Mouse (Mus musculus) liver (tissue): Measurements from ENCODE around the gene Uts2r.
A peak's percentile ranks its signal among the peaks of the same experiment; 100 is the strongest.

Experiments
- DNase-seq: peaks from one replicate; pipeline ENCODE4 v3.0.0-alpha.2; 2020; ENCODE audit warnings: mixed read lengths

Gene Uts2r

GRCm38 (mm10) chr11:121159971-121160370 is at the start of gene Uts2r:
Uts2r (plus strand) TSS chr11:121160271.
- no peak for DNase-seq

DNA sequence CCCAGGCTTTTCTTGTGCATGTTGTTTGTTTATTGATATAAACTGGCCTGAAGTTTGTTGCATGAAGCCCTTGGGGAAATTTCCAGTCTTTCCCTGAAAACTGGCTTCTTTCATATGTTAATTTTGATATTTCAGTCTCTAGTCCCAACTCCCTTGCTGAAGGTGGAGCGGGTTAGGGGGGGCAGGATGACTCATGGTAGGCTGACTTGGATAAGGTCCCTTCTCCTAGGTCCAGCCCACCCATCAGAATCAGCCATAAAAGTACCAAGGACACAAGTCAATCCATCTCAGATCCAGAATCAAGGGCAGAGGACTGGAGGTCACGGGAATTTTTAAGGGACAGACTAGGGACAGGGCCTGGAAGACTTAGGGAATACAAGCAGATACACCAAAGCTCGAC is 49.0 kb upstream of the Uts2r start:
- DNase-seq: no peak

DNA sequence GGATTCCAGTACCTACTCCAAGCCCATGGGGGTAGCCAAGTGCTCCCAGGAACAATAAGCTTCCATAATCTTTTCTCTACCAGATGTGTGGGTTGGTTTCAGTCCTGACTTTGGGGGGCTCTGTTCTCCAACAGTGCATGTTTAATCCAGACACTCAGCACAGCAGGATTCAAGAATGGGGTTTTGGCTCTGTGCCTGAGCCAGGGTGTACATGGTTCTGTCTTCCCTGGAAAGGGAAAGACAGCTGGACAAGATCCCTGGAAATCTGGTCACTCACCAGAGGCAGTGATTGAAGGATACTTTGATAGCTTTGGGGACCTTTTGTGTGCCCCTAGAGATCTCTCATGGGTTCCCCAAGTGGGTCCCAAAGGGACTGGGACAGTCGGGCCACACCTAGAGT is 48.5 kb upstream of the Uts2r start:
- no peak for DNase-seq

DNA sequence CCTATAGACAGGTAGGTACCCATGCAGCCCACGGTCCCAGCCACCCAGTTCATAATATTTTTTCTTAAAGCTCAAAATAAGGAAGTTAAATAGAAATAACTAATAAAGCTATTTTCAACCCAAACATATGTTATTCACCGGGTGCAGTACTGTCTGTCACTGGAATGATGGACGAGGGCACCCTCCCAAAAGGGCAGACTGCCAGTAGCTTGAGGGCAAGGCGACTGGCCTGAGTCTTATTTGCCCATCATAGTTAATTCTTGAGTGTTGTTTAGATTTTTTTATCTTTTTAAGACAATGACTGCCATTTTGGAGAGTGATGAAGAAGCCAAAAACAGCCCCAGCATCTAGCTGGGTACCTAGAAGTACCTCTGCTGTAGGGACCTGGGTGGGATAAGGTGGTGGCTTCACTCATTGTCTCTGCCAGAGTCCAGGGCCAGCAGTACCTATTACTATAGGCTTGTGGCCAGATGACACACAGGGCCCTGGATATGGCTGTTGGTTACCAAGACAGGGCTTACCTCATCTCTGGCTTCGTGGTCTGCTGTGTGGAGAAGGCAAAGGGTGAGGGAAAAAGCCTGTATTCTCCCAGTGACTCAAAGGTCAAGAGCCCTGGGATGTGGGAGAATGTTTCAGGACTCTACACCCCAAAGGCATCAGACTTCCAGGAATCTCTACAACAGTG is 47.8 kb upstream of the Uts2r start:
- DNase-seq: no peak

DNA sequence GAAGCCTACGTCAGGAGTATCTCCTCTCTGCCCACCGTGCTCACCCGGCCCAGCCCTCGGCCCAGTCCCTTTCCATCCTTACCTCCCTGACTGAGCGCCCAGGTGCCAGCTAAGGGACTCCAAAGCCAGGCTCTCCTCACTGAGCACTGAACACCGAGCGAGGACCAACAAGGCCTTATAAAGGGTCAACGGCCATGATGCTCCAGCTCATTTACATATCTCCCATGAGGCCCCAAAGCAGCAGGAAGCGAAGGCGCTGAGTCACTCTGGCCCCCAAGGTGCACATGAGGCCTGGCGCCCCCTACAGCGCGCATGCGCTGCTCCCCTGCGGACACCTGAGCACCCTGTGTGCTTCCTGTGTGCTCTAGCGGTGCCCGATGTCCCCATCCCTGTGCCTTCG is 42.0 kb upstream of the Uts2r start:
- DNase-seq: peak; percentile 26

DNA sequence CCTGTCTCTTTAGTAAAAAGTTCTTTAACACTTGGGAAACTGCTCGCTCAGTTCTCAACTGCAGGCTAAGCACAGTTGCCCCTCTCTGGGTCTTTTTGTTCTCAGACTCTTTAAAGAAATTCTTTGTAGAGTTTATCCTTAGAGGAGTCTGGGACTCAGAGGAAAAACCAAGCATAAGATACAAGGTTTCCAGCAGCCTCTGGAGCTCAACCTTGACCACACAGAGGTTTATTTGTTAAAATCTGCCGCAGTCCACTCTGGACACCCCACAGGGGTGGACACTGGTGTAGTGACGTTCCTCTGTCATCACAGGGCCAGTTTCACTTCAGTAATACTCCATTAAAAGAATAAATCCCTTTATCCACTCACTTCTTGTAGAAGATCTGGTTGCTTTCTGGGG is 41.5 kb upstream of the Uts2r start, which contains the start of gene Tex19.2:
TSS of gene Tex19.2 (minus strand) at position 101 of the 400 bp plus-strand sequence.
- DNase-seq: no peak

DNA sequence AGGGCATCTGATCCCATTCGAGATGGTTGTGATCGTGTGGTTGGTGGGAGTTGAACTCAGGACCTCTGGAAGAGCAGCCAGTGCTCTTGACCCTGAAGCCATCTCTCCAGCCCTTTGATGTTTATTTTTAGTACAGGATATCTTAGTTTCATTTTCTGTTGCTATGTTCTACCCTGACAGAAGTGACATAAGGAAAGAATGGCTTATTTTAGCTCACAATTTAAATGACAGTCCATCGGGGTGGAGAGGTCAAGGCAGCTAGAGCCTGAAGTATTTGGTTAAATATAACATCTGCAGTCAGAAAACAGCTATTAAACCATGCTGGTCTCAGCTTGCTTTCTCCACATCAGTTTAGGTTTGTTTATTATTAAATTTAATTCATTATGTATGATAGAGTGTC is 38.9 kb upstream of the Uts2r start:
- no peak for DNase-seq

DNA sequence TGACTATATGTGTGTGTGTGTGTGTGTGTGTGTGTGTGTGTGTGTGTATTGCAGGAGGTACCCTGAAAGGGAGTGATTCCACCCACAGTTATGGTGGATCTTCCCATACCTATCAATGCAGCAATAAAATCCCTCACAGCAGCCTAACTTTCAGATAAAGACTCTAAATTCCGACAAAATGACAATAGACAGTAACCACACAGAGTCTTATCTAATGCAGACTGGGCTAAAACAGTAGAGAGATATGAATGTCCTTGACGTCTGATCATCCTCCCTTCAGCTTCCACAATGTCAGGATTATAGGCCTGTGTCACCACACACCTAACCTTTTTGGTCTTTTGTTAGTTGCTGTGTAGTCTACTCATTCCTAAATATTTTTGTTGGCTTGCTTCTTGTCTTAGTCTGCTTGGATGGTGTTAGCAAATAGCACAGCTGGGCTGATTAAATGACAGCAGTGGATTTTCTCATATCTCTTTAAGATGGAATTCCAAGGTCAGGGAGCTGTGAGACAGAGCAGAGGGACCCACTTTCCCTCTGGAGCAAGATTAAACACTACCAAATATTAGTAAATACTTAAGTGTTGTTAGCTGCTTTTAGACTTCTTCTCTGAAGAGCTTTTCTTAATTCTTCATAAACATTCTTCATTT is 37.9 kb upstream of the Uts2r start:
- DNase-seq: no peak

GRCm38 (mm10) chr11:121123438-121123837 is 36.6 kb upstream of the Uts2r start:
- no peak for DNase-seq

GRCm38 (mm10) chr11:121125522-121126172 is 34.4 kb upstream of the Uts2r start:
- DNase-seq: no peak

DNA sequence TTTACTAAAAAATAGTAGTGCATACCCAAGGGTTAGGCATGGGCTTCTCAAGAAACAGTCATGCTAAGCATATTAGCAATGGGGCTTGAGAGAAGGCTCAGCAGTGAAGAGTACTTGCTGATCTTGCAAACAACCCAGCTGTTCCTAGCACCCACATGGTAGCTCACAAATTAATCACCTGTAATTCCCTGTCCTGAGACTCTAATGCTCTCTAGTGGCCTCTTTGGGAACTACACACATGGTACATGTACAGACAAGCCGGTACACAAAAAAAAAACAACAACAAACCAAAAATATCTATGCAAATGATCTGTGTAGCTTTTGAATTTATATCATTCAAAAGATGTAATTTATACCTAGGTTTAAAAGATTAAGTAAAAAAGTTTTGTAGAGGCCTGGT is 33.7 kb upstream of the Uts2r start:
- no peak for DNase-seq

DNA sequence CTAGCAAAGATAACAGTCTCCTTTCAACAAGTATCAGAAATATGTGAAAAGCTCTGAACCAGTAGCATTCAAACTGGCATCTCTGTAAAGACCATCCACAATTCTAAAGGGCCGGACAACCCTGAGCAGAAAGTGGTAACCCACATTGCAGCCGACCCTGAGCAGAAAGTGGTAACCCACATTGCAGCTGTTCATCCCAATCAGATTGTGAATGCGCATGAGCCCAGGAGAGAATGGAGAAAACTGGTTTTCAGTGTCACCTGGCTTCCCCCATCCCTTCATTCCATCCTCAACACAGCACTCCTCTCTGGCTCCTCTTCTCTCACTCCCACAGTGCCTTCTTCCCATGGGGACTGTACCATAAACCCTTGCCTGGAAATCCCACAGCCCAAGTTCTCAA is 32.6 kb upstream of the Uts2r start:
- no peak for DNase-seq

- DNase-seq: no peak
Measured at GRCm38 (mm10) chr11:121129616-121130015, 30.5 kb upstream of the Uts2r start.

DNA sequence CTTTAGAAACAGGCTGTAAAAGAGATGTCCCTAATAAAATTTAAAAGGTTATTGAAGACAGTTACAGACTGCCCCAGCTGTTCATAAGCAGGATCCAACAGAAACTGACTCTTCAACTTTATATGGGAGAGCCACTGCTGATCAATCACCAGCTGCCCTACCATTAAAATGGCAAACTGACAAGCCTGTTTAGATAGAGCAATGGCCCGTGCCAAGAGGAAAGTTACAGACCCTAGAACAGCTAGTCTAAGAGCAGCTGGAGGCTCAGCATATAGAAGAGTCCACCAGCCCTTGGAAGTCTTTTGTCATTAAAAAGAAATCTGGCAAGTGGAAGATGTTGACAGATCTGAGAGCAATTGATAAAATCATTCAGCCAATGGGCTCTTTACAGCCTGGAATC is 25.5 kb upstream of the Uts2r start:
- DNase-seq: no peak

DNA sequence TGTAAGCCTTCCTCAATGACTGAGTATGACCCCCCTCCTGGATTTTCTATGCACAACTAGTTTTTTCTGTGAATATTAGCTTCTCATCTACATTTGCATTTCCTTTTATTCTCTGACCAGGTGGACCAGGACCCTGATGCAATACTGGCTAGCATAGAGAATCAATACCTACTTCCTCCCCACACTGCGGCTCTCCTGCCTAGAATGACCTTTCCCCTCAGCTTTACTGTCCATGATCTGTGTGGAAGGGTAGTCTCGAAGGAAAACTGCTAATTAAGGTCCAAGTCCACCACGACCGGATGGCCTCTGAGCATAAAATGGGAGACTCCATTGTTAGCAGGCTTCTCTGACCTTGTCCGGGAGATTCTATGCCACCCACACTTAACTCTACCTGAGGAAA is 22.4 kb upstream of the Uts2r start:
- DNase-seq: no peak

DNA sequence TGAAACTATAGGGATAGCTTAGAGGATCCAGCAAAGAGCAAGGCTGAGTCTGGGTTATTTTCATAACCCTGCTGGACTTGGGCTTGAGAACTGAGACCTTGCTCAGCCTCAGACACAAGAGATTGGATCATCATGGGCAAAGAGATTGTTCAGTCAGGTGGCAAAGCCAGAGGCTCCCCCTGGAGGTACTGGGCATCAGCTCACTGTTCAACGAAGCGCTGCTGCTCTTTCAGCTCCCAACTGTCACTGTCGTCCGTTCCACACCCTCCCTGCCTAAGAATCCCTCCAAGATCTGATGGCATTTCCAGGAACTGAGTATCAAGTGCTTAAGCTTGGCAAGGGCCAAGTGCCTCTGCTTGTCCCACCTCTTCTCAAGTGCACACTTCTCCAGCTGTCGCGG is 21.3 kb upstream of the Uts2r start:
- no peak for DNase-seq

- no peak for DNase-seq
Measured at GRCm38 (mm10) chr11:121143325-121144015, 16.6 kb upstream of the Uts2r start.

DNA sequence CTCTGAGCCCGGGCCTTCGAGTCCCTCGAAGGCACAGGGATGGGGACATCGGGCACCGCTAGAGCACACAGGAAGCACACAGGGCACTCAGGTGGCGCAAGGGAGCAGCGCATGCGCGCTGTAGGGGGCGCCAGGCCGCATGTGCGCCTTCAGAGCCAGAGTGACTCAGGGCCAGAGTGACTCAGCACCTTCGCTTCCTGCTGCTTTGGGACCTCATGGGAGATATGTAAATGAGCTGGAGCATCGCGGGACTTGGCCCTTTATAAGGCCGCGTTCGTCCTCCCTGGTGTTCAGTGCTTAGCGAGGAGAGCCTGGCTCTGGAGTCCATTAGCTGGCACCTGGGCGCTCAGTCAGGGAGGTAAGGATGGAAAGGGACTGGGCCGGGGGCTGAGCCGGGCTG is 14.2 kb upstream of the Uts2r start, which contains the start of gene Tex19.1:
TSS of gene Tex19.1 (plus strand) at position 279 of the 400 bp plus-strand sequence.
- DNase-seq: peak; percentile 32

DNA sequence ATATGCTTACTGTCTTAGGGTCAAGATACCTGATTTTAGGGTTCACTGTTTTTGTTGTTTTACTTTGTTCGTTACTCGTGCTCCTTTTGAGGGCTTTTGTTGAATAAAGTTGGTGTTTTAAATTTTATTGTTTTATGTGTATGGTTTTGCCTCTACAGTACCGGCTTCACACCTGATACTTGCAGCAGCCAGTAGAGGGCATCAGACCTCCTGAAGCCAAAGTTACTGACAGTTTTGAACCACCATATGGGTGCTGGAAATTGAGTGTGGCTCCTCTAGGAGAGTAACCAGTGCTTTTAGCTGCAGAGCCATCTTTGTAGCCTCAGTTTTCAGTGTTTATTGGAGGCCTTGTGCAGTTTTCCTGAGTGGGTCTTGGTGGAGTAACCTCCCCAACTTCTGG is 11.9 kb upstream of the Uts2r start:
- DNase-seq: no peak

GRCm38 (mm10) chr11:121154203-121154602 is 5.9 kb upstream of the Uts2r start:
- no peak for DNase-seq

- DNase-seq: no peak
Measured at GRCm38 (mm10) chr11:121156411-121156891, 3.6 kb upstream of the Uts2r start.

- no peak for DNase-seq
Measured at GRCm38 (mm10) chr11:121160636-121161346, 720 bp downstream of the Uts2r start.

DNA sequence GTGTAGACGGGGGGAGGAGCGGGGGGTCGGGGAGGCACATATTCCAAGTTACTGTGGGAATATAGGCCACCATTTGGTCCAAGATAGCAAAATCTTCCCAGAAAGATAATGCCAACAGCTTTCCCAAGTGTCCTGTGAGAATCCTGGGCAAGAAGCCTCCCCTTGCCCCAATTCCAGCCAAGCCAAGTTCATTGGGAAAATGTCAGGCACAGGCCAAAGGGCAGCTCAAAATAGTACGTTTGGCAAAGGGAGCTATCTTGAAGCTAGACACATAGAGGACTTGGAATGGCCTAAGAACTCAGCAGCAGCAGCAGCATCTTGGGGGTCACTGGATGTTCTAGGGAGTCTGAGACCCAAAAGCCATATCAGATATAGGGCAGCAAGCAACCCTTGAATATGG is 3.7 kb downstream of the Uts2r start:
- DNase-seq: no peak
